Comparison of ENCODE assay signal across 23 mouse cellular contexts in genomic region chr2:58710234-58710633, GRCm38 (mm10).
A peak's percentile ranks its signal among the peaks of the same experiment; 100 is the strongest.
DNase-seq lines count a peak whose midpoint lies in the region; ATAC-seq and TF ChIP-seq lines count a peak whose summit lies in the region.
"Had no signal": no experiment of that assay in that cellular context is flagged by ENCODE, and none has a peak within 500 bp of the region (broad histone marks: within the 10 kb centered on the region; RNA-seq: fewer than 3 reads in every experiment).

No protein-coding gene starts in this region.

- peak overlapping the region; percentile 7; the same call in 1 of the 2 replicates for H3K27ac ChIP-seq in heart, embryonic 15.5 days
- no peak overlapping the region for H3K27ac ChIP-seq in lung, embryonic 14.5 days (ENCODE audit: low read depth)
- H3K27ac ChIP-seq in embryonic facial prominence, embryonic 14.5 days (replicated peaks; ENCODE audit: low read depth, low read length): peak overlapping the region; percentile 78
- H3K27ac ChIP-seq in stomach, embryonic 15.5 days: peak overlapping the region; percentile 54
- no peak overlapping the region for H3K27ac ChIP-seq in midbrain, embryonic 14.5 days (replicated peaks; ENCODE audit: low read depth, low read length)
- H3K27ac ChIP-seq: forebrain, embryonic 15.5 days; hindbrain, embryonic 13.5 days; macrophage had no signal

- DNase-seq in heart, adult 18-20 months: no peak
- peak; percentile 19 for DNase-seq in lung, embryonic 14.5 days
- no peak for DNase-seq in lung, postnatal 36 days
- peak; percentile 83 for DNase-seq in embryonic facial prominence, embryonic 14.5 days (ENCODE audit: low spot score)
- DNase-seq in thymus, postnatal 25 days: no peak
- no peak for DNase-seq in midbrain, embryonic 14.5 days
- DNase-seq: adrenal gland, adult 2 months; B cell, adult 2 months; cerebellum, adult 11 months; cerebellum, adult 9-11 months; heart, postnatal 36 days; kidney, adult 9 months; liver, postnatal 0 days; thymus, postnatal 36 days had no signal

- no peak overlapping the region for H3K4me3 ChIP-seq in heart, embryonic 15.5 days
- no peak overlapping the region for H3K4me3 ChIP-seq in lung, embryonic 14.5 days (ENCODE audit: low read depth, low read length)
- no peak overlapping the region for H3K4me3 ChIP-seq in embryonic facial prominence, embryonic 14.5 days (ENCODE audit: low read depth, low read length)
- H3K4me3 ChIP-seq in stomach, embryonic 15.5 days (replicated peaks): no peak overlapping the region
- no peak overlapping the region for H3K4me3 ChIP-seq in midbrain, embryonic 14.5 days (replicated peaks; ENCODE audit: low read depth, low read length)
- H3K4me3 ChIP-seq: forebrain, embryonic 15.5 days; heart, embryonic 13.5 days; hindbrain, embryonic 13.5 days had no signal

- H3K4me2 ChIP-seq in heart, embryonic 15.5 days: no peak overlapping the region
- no peak overlapping the region for H3K4me2 ChIP-seq in lung, embryonic 14.5 days
- no peak overlapping the region for H3K4me2 ChIP-seq in embryonic facial prominence, embryonic 14.5 days (ENCODE audit: low read depth, low read length)
- no peak overlapping the region for H3K4me2 ChIP-seq in stomach, embryonic 15.5 days
- H3K4me2 ChIP-seq in midbrain, embryonic 14.5 days (ENCODE audit: low read length): no peak overlapping the region
- H3K4me2 ChIP-seq: forebrain, embryonic 15.5 days; heart, embryonic 13.5 days; hindbrain, embryonic 13.5 days; liver, embryonic 11.5 days had no signal

- H3K4me1 ChIP-seq in heart, embryonic 15.5 days (replicated peaks): peaks cover 59% of the 10 kb centered on the region
- peaks cover 4% of the 10 kb centered on the region; the same call in 1 of the 2 replicates for H3K4me1 ChIP-seq in lung, embryonic 14.5 days (ENCODE audit: insufficient read depth)
- H3K4me1 ChIP-seq in embryonic facial prominence, embryonic 14.5 days (ENCODE audit: control insufficient read depth, insufficient read depth, low read length): peaks cover 34% of the 10 kb centered on the region
- H3K4me1 ChIP-seq in stomach, embryonic 15.5 days: 0 out of 2 replicates have a peak, but pooled peaks cover 6% of the 10 kb centered on the region
- no peaks in the 10 kb centered on the region for H3K4me1 ChIP-seq in midbrain, embryonic 14.5 days (ENCODE audit: control insufficient read depth, insufficient read depth, low read length)
- H3K4me1 ChIP-seq: forebrain, embryonic 15.5 days; hindbrain, embryonic 13.5 days had no signal

- no peak for TF ChIP-seq CTCF in lung, embryonic 14.5 days (IDR thresholded peaks at IDR 0.05; ENCODE audit: low read depth)

- no peaks in the 10 kb centered on the region for H3K27me3 ChIP-seq in heart, embryonic 15.5 days
- no peaks in the 10 kb centered on the region for H3K27me3 ChIP-seq in lung, embryonic 14.5 days (ENCODE audit: insufficient read depth, low read length)
- no peaks in the 10 kb centered on the region for H3K27me3 ChIP-seq in embryonic facial prominence, embryonic 14.5 days (replicated peaks; ENCODE audit: control insufficient read depth, insufficient read depth, low read length)
- H3K27me3 ChIP-seq in stomach, embryonic 15.5 days (replicated peaks): no peaks in the 10 kb centered on the region
- no peaks in the 10 kb centered on the region for H3K27me3 ChIP-seq in midbrain, embryonic 14.5 days (ENCODE audit: control insufficient read depth, insufficient read depth, low read length)
- H3K27me3 ChIP-seq: CH12.LX; forebrain, embryonic 15.5 days; heart, embryonic 13.5 days; hindbrain, embryonic 13.5 days had no signal

- H3K9me3 ChIP-seq in heart, embryonic 15.5 days (replicated peaks): no peaks in the 10 kb centered on the region
- no peaks in the 10 kb centered on the region for H3K9me3 ChIP-seq in lung, embryonic 14.5 days (ENCODE audit: low read depth, low read length)
- H3K9me3 ChIP-seq in embryonic facial prominence, embryonic 14.5 days (ENCODE audit: control insufficient read depth, low read length): no peaks in the 10 kb centered on the region
- no peaks in the 10 kb centered on the region for H3K9me3 ChIP-seq in stomach, embryonic 15.5 days
- no peaks in the 10 kb centered on the region for H3K9me3 ChIP-seq in midbrain, embryonic 14.5 days (ENCODE audit: control insufficient read depth, low read length)
- H3K9me3 ChIP-seq: forebrain, embryonic 15.5 days; heart, embryonic 13.5 days; hindbrain, embryonic 13.5 days had no signal

- 55% methylated on average over 5 of the region's 5 CpGs for WGBS in heart, embryonic 15.5 days
- WGBS in lung, embryonic 14.5 days: 36% methylated on average over 5 of the region's 5 CpGs
- WGBS in embryonic facial prominence, embryonic 14.5 days: 40% methylated on average over 5 of the region's 5 CpGs
- WGBS in stomach, embryonic 15.5 days: 31% methylated on average over 5 of the region's 5 CpGs
- 82% methylated on average over 5 of the region's 5 CpGs for WGBS in midbrain, embryonic 14.5 days

- H3K36me3 ChIP-seq in heart, embryonic 15.5 days: no peaks in the 10 kb centered on the region
- no peaks in the 10 kb centered on the region for H3K36me3 ChIP-seq in lung, embryonic 14.5 days (ENCODE audit: insufficient read depth)
- no peaks in the 10 kb centered on the region for H3K36me3 ChIP-seq in embryonic facial prominence, embryonic 14.5 days (ENCODE audit: control insufficient read depth, insufficient read depth, low read length)
- no peaks in the 10 kb centered on the region for H3K36me3 ChIP-seq in stomach, embryonic 15.5 days
- no peaks in the 10 kb centered on the region for H3K36me3 ChIP-seq in midbrain, embryonic 14.5 days (ENCODE audit: control insufficient read depth, insufficient read depth, low read length)
- H3K36me3 ChIP-seq: forebrain, embryonic 15.5 days; G1E; heart, embryonic 13.5 days; hindbrain, embryonic 13.5 days had no signal

- H3K9ac ChIP-seq in heart, embryonic 15.5 days: no peak overlapping the region
- no peak overlapping the region for H3K9ac ChIP-seq in lung, embryonic 14.5 days
- H3K9ac ChIP-seq in embryonic facial prominence, embryonic 14.5 days (ENCODE audit: low read depth, low read length): no peak overlapping the region
- H3K9ac ChIP-seq in stomach, embryonic 15.5 days: no peak overlapping the region
- no peak overlapping the region for H3K9ac ChIP-seq in midbrain, embryonic 14.5 days (replicated peaks; ENCODE audit: low read length)
- H3K9ac ChIP-seq: forebrain, embryonic 15.5 days; heart, embryonic 13.5 days; hindbrain, embryonic 13.5 days; liver, postnatal 0 days had no signal

- no peak for ATAC-seq in heart, embryonic 15.5 days (replicated peaks; ENCODE audit: insufficient number of reproducible peaks, insufficient read depth, low FRiP score, low read depth)
- ATAC-seq in lung, embryonic 14.5 days (ENCODE audit: insufficient read depth): peak; percentile 46; the same call in 1 of the 2 replicates
- ATAC-seq in embryonic facial prominence, embryonic 14.5 days (ENCODE audit: low read depth): peak; percentile 79
- peak; percentile 64; the same call in 1 of the 2 replicates for ATAC-seq in stomach, embryonic 15.5 days (ENCODE audit: insufficient read depth, low FRiP score, low read depth)
- no peak for ATAC-seq in midbrain, embryonic 14.5 days (ENCODE audit: low FRiP score, low TSS enrichment)
- ATAC-seq: forebrain, embryonic 15.5 days; liver, postnatal 0 days had no signal

Comparison
In these comparisons a context has a peak if more than half of its experiments do, and no peak if none do; other contexts are left out.
1. DNase-seq: peak in lung, embryonic 14.5 days (single experiment) and embryonic facial prominence, embryonic 14.5 days (single experiment); none in heart, adult 18-20 months (0 of 2), lung, postnatal 36 days (single experiment), thymus, postnatal 25 days (single experiment) and midbrain, embryonic 14.5 days (single experiment).
2. ATAC-seq: peak in lung, embryonic 14.5 days (single experiment), embryonic facial prominence, embryonic 14.5 days (single experiment) and stomach, embryonic 15.5 days (single experiment); none in heart, embryonic 15.5 days (single experiment) and midbrain, embryonic 14.5 days (single experiment).
3. H3K27ac ChIP-seq: peak in heart, embryonic 15.5 days (single experiment), embryonic facial prominence, embryonic 14.5 days (single experiment) and stomach, embryonic 15.5 days (single experiment); none in lung, embryonic 14.5 days (single experiment) and midbrain, embryonic 14.5 days (single experiment).